Mouse (Mus musculus) small intestine, adult 2 months (tissue): ENCODE results near the gene Txndc12.
A peak's percentile ranks its signal among the peaks of the same experiment; 100 is the strongest.

Experiments used
- CTCF ChIP-seq: fragments of 200-500 bp; IDR thresholded peaks from 2 replicates; pipeline ENCODE4 v1.5.1; 2012; ENCODE audit warnings: low read depth, mild to moderate bottlenecking, control low read depth, inconsistent platforms, low read length, moderate library complexity, mixed read lengths; ENCODE audit not compliant: insufficient replicate concordance, insufficient read length; ENCODE audit errors: extremely low read depth
- POLR2A ChIP-seq: fragments of 200-500 bp; IDR thresholded peaks from 2 replicates; pipeline ENCODE4 v1.6.1; 2012; ENCODE audit warnings: low read depth, mild to moderate bottlenecking, control low read depth, inconsistent platforms, low read length, moderate library complexity

GRCm38 (mm10) chr4:108847715-108848504, 13.5 kb downstream of the Txndc12 start, which contains the start of gene Kti12:
- TF ChIP-seq POLR2A = 0 out of 2 replicates have a peak, but pooled peaks have one; percentile 13
- no peak for TF ChIP-seq CTCF
